Mouse (Mus musculus): ENCODE data around the gene Prkn. TPM values are rescaled to one million over a fixed set of nuclear protein-coding genes. Genes with fewer than 3 reads are reported as not detected.

The Prkn gene
- total and polyA plus RNA-seq, 3 experiments = 0.39 to 0.50 TPM; not detected in 1

DNA sequence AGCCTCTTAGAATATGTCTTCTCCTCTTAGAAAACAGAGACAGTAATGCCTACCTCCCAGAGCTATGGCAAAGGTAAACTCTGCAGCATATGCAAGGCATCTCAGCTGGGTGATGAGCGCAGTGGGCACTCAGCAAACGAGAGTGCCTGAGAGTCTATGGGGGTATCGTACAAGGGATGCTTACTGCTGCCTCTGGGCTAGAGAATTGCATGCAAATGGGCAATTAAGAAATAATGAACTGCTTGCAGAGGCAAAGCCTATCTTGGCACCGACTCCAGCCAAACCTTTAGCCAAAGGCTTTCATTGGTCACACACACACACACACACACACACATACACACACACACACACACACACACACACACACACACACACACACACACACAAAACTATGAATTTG lies 290.7 kb downstream of the Prkn start:
- no peaks in the 10 kb centered on the region; a peak in 1 of 4 replicates for H3K27me3 ChIP-seq (ENCODE audit: control insufficient read depth in 1 of 2, insufficient read depth in 2 of 2, low read length in 2 of 2)
- DNase-seq (ENCODE audit: low read depth, low spot score) = no peak

DNA sequence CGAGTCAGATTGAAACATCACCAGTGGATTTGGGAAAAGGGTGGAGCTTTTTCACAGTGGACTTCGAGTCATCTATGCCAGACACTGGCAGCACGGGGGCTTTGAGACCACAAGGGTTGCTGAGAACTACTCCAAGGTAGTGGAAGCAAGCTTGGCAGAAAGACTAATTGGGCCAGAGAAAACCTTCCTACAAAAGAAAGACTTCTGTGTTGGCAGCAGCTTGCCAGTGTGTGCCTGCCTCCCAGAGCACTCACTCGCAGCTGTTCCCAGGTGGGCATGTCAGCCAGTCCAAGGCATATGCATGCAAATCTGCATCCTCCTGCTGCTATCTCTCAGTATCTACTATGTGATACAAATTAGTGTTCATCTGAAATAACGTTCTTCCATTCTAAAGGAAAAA lies 302.1 kb downstream of the Prkn start:
- no peak overlapping the region for H3K9ac ChIP-seq (ENCODE audit: control insufficient read depth, low read depth, low read length, poor library complexity, severe bottlenecking)
- H3K27me3 ChIP-seq (ENCODE audit: control insufficient read depth in 1 of 2, insufficient read depth in 2 of 2, low read length in 2 of 2) = no peaks in the 10 kb centered on the region; a peak in 1 of 4 replicates
- H3K4me3 ChIP-seq (ENCODE audit: control insufficient read depth in 1 of 2, insufficient read depth in 1 of 2, low read depth in 2 of 2, low read length in 2 of 2) = no peak overlapping the region
- no peaks in the 10 kb centered on the region for H3K79me2 ChIP-seq (ENCODE audit: control insufficient read depth, insufficient read depth, low read length, poor library complexity)
- H3K27ac ChIP-seq (ENCODE audit: control insufficient read depth, low read depth, low read length) = no peak overlapping the region
- no peak for DNase-seq (ENCODE audit: low read depth, low spot score)
- H3K4me1 ChIP-seq (ENCODE audit: control insufficient read depth in 1 of 2, insufficient read depth in 2 of 2, low read length in 2 of 2) = no peaks in the 10 kb centered on the region
- no peaks in the 10 kb centered on the region for H3K36me3 ChIP-seq (ENCODE audit: control insufficient read depth in 1 of 2, insufficient read depth in 2 of 2, low read length in 2 of 2)
- no peaks in the 10 kb centered on the region for H3K9me3 ChIP-seq (replicated peaks; ENCODE audit: insufficient read depth, low read length)
- TF ChIP-seq MAZ (IDR thresholded peaks at IDR 0.05; ENCODE audit: low read depth, low read length) (no peak), UBTF (IDR thresholded peaks at IDR 0.05; ENCODE audit: borderline replicate concordance, insufficient read depth, low read depth, low read length) (no peak), ELF1 (IDR thresholded peaks at IDR 0.05; ENCODE audit: low read depth, low read length) (no peak), SMC3 (IDR thresholded peaks at IDR 0.05; ENCODE audit: low read depth, low read length) (no peak), USF1 (IDR thresholded peaks at IDR 0.05; ENCODE audit: low read depth, low read length) (no peak), E2F4 (IDR thresholded peaks at IDR 0.05; ENCODE audit: borderline replicate concordance, low read depth, low read length) (no peak), ZNF384 (IDR thresholded peaks at IDR 0.05; ENCODE audit: low read depth, low read length) (no peak), USF2 (IDR thresholded peaks at IDR 0.05; ENCODE audit: borderline replicate concordance in 1 of 2, insufficient read depth in 1 of 2, low read depth in 1 of 2, low read length in 2 of 2) (no peak), CHD2 (IDR thresholded peaks at IDR 0.05; ENCODE audit: low read length) (no peak), RAD21 (IDR thresholded peaks at IDR 0.05; ENCODE audit: low read depth, low read length) (no peak), KAT2A (conservative IDR thresholded peaks at IDR 0.05; ENCODE audit: low read depth, low read length) (no peak), GATA1 (IDR thresholded peaks at IDR 0.05; ENCODE audit: low read depth, low read length) (no peak)

More for the DNA sequence above, 290.7 kb downstream of the Prkn start:
- no peaks in the 10 kb centered on the region for H3K79me2 ChIP-seq (ENCODE audit: control insufficient read depth, insufficient read depth, low read length, poor library complexity)
- H3K4me1 ChIP-seq (ENCODE audit: control insufficient read depth in 1 of 2, insufficient read depth in 2 of 2, low read length in 2 of 2) = no peaks in the 10 kb centered on the region
- no peaks in the 10 kb centered on the region for H3K36me3 ChIP-seq (ENCODE audit: control insufficient read depth in 1 of 2, insufficient read depth in 2 of 2, low read length in 2 of 2)
- no peak overlapping the region for H3K27ac ChIP-seq (ENCODE audit: control insufficient read depth, low read depth, low read length)
- no peak overlapping the region for H3K9ac ChIP-seq (ENCODE audit: control insufficient read depth, low read depth, low read length, poor library complexity, severe bottlenecking)
- H3K4me3 ChIP-seq (ENCODE audit: control insufficient read depth in 1 of 2, insufficient read depth in 1 of 2, low read depth in 2 of 2, low read length in 2 of 2) = no peak overlapping the region
- H3K9me3 ChIP-seq (replicated peaks; ENCODE audit: insufficient read depth, low read length) = no peaks in the 10 kb centered on the region
- TF ChIP-seq GABPA (IDR thresholded peaks at IDR 0.05; ENCODE audit: low read depth, low read length) = no peak
- TF ChIP-seq KAT2A (conservative IDR thresholded peaks at IDR 0.05; ENCODE audit: low read depth, low read length) = no peak
- TF ChIP-seq SIN3A (IDR thresholded peaks at IDR 0.05; ENCODE audit: low read length) = no peak
- no peak for TF ChIP-seq HCFC1 (IDR thresholded peaks at IDR 0.05; ENCODE audit: low read depth, low read length)
- TF ChIP-seq E2F4 (IDR thresholded peaks at IDR 0.05; ENCODE audit: borderline replicate concordance, low read depth, low read length) = no peak
- TF ChIP-seq RAD21 (IDR thresholded peaks at IDR 0.05; ENCODE audit: low read depth, low read length) = no peak
- TF ChIP-seq CTCF (IDR thresholded peaks at IDR 0.05 in 2 of 3, conservative IDR thresholded peaks at IDR 0.05 in 1 of 3; ENCODE audit: control insufficient read depth in 1 of 3, insufficient read depth in 1 of 3, low read depth in 2 of 3, low read length in 3 of 3, poor library complexity in 1 of 3, severe bottlenecking in 1 of 3) = no peak
- no peak for TF ChIP-seq MAZ (IDR thresholded peaks at IDR 0.05; ENCODE audit: low read depth, low read length)
- no peak for TF ChIP-seq JUND (IDR thresholded peaks at IDR 0.05; ENCODE audit: low read depth, low read length)
- TF ChIP-seq ZC3H11A (IDR thresholded peaks at IDR 0.05; ENCODE audit: low read depth, low read length) = no peak
- no peak for TF ChIP-seq ZNF384 (IDR thresholded peaks at IDR 0.05; ENCODE audit: low read depth, low read length)
- no peak for TF ChIP-seq USF1 (IDR thresholded peaks at IDR 0.05; ENCODE audit: low read depth, low read length)
- no peak for TF ChIP-seq MXI1 (IDR thresholded peaks at IDR 0.05; ENCODE audit: low read depth, low read length)
- TF ChIP-seq CHD2 (IDR thresholded peaks at IDR 0.05; ENCODE audit: low read length) = no peak
- no peak for TF ChIP-seq MEF2A (IDR thresholded peaks at IDR 0.05; ENCODE audit: extremely low read depth, insufficient replicate concordance, low read depth, low read length, poor library complexity, severe bottlenecking)
- no peak for TF ChIP-seq NRF1 (IDR thresholded peaks at IDR 0.05; ENCODE audit: insufficient read depth, low read depth, low read length, poor library complexity, severe bottlenecking)
- no peak for TF ChIP-seq SMC3 (IDR thresholded peaks at IDR 0.05; ENCODE audit: low read depth, low read length)
- TF ChIP-seq POLR2A (IDR thresholded peaks at IDR 0.05; ENCODE audit: control insufficient read depth in 1 of 2, insufficient read depth in 1 of 2, low read depth in 1 of 2, low read length in 2 of 2, poor library complexity in 1 of 2) = no peak

Data from MEL (cell line).